Comparison of ENCODE assay signal across 17 mouse cellular contexts in the genomic region with DNA sequence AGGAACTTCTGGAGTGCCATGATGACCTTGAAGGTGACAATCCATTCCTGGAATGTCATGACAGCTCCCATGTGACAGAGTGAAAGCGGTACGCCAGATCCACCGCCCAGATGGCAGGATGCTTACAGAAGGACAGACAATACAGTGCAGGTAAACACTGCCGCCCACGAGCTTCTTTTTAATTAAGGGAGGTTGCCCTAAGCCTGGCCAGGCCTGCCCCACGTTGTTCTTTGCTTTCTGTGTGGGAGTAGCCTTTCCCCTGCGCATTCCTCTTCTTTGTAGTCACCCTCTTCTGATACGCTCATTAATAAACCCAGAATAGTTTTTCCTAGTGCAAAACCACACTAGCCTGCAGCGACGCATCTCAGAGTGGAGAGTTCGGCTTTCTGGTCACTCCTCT. TPM values are rescaled to one million over a fixed set of nuclear protein-coding genes. Genes with fewer than 3 reads are reported as not detected.
DNase-seq lines count a peak whose midpoint lies in the region; ATAC-seq and TF ChIP-seq lines count a peak whose summit lies in the region.
"Had no signal": no experiment of that assay in that cellular context is flagged by ENCODE, and none has a peak within 500 bp of the region (broad histone marks: within the 10 kb centered on the region; RNA-seq: fewer than 3 reads in every experiment).

No protein-coding gene starts in this region.

- H3K4me2 ChIP-seq in heart, embryonic 13.5 days = peak overlapping the region; percentile 17; the same call in 1 of the 2 replicates
- no peak overlapping the region for H3K4me2 ChIP-seq in heart, embryonic 12.5 days
- no peak overlapping the region for H3K4me2 ChIP-seq in kidney, postnatal 0 days (ENCODE audit: low read length)
- H3K4me2 ChIP-seq: forebrain, embryonic 12.5 days; hindbrain, embryonic 15.5 days had no signal

- H3K27ac ChIP-seq in heart, embryonic 13.5 days (replicated peaks) = no peak overlapping the region
- no peak overlapping the region for H3K27ac ChIP-seq in heart, embryonic 12.5 days (ENCODE audit: poor library complexity, severe bottlenecking)
- H3K27ac ChIP-seq in kidney, postnatal 0 days = no peak overlapping the region
- H3K27ac ChIP-seq: embryonic facial prominence, embryonic 10.5 days; forebrain, embryonic 12.5 days; hindbrain, embryonic 15.5 days had no signal

- no peak for ATAC-seq in heart, embryonic 13.5 days (ENCODE audit: extremely low read depth, insufficient number of reproducible peaks, low FRiP score, low TSS enrichment)
- ATAC-seq in heart, embryonic 12.5 days (ENCODE audit: insufficient number of reproducible peaks, low FRiP score) = no peak
- ATAC-seq in kidney, postnatal 0 days (replicated peaks; ENCODE audit: low FRiP score, low read depth) = peak; percentile 52
- ATAC-seq: forebrain, embryonic 16.5 days; intestine, embryonic 16.5 days had no signal

- 57% methylated on average over 11 of the region's 11 CpGs for WGBS in heart, embryonic 13.5 days
- 76% methylated on average over 11 of the region's 11 CpGs for WGBS in heart, embryonic 12.5 days
- 40% methylated on average over 11 of the region's 11 CpGs for WGBS in kidney, postnatal 0 days

- no peaks in the 10 kb centered on the region for H3K27me3 ChIP-seq in heart, embryonic 13.5 days (replicated peaks)
- H3K27me3 ChIP-seq in heart, embryonic 12.5 days (replicated peaks) = no peaks in the 10 kb centered on the region
- H3K27me3 ChIP-seq in kidney, postnatal 0 days (ENCODE audit: insufficient read depth, low read length) = no peaks in the 10 kb centered on the region
- H3K27me3 ChIP-seq: forebrain, embryonic 12.5 days; hindbrain, embryonic 15.5 days had no signal

- peaks cover 20% of the 10 kb centered on the region for H3K4me1 ChIP-seq in heart, embryonic 13.5 days
- 0 out of 2 replicates have a peak, but pooled peaks cover 12% of the 10 kb centered on the region for H3K4me1 ChIP-seq in heart, embryonic 12.5 days (replicated peaks)
- H3K4me1 ChIP-seq in kidney, postnatal 0 days (replicated peaks; ENCODE audit: insufficient read depth, low read length) = no peaks in the 10 kb centered on the region
- H3K4me1 ChIP-seq: hindbrain, embryonic 15.5 days had no signal

- no peaks in the 10 kb centered on the region for H3K9me3 ChIP-seq in heart, embryonic 13.5 days
- H3K9me3 ChIP-seq in heart, embryonic 12.5 days (replicated peaks) = no peaks in the 10 kb centered on the region
- no peaks in the 10 kb centered on the region for H3K9me3 ChIP-seq in kidney, postnatal 0 days (replicated peaks; ENCODE audit: low read length)
- H3K9me3 ChIP-seq: embryonic facial prominence, embryonic 10.5 days; forebrain, embryonic 12.5 days; hindbrain, embryonic 15.5 days had no signal

- DNase-seq in kidney, postnatal 0 days (ENCODE audit: low spot score) = peak; percentile 62
- no peak for DNase-seq in kidney, adult 11 months
- peak; percentile 46 for DNase-seq in 3T3-L1 (ENCODE audit: low read depth, low spot score)
- DNase-seq in NIH3T3 (ENCODE audit: low read depth) = peak; percentile 36
- no peak for DNase-seq in thymus, adult 18-20 months
- DNase-seq: adrenal gland, adult 2 months; adrenal gland, postnatal 25 days; cerebellum, adult 2 months; cerebellum, postnatal 10 days; gastrocnemius, postnatal 10 days had no signal

- 0 out of 2 replicates have a peak overlapping the region, but pooled peaks have one; percentile 3 for H3K9ac ChIP-seq in heart, embryonic 13.5 days
- no peak overlapping the region for H3K9ac ChIP-seq in heart, embryonic 12.5 days
- H3K9ac ChIP-seq in kidney, postnatal 0 days (ENCODE audit: low read depth, low read length) = no peak overlapping the region
- H3K9ac ChIP-seq: forebrain, embryonic 12.5 days; hindbrain, embryonic 15.5 days had no signal

- no peak for TF ChIP-seq CTCF in kidney, postnatal 0 days (IDR thresholded peaks at IDR 0.05; ENCODE audit: low read depth)

- no peak overlapping the region for H3K4me3 ChIP-seq in heart, embryonic 13.5 days
- no peak overlapping the region for H3K4me3 ChIP-seq in heart, embryonic 12.5 days
- H3K4me3 ChIP-seq in kidney, postnatal 0 days (replicated peaks; ENCODE audit: low read depth, low read length) = no peak overlapping the region
- H3K4me3 ChIP-seq: embryonic facial prominence, embryonic 10.5 days; forebrain, embryonic 12.5 days; hindbrain, embryonic 15.5 days had no signal

- no peaks in the 10 kb centered on the region for H3K36me3 ChIP-seq in heart, embryonic 13.5 days
- H3K36me3 ChIP-seq in heart, embryonic 12.5 days = no peaks in the 10 kb centered on the region
- no peaks in the 10 kb centered on the region for H3K36me3 ChIP-seq in kidney, postnatal 0 days (ENCODE audit: insufficient read depth, low read length)
- H3K36me3 ChIP-seq: embryonic facial prominence, embryonic 10.5 days; forebrain, embryonic 12.5 days; hindbrain, embryonic 15.5 days had no signal

RNA-seq across cellular contexts. Expression of gene Irs2, which starts 36.4 kb away (rescaled TPM):
- polyA plus RNA-seq in heart, embryonic 13.5 days (2015; fragmentation: Nextera tagmentation; extraction: Ambion mirVana) = 3.0 and 3.2 TPM in 2 replicates
- polyA plus RNA-seq in heart, embryonic 12.5 days (2016; fragmentation: Nextera tagmentation; extraction: Ambion mirVana) = 6.2 and 7.7 TPM in 2 replicates
- 7.0 and 8.5 TPM in 2 replicates for polyA plus RNA-seq in kidney, postnatal 0 days (2015; fragmentation: Nextera tagmentation; extraction: Ambion mirVana)

Comparison
In these comparisons a context has a peak if more than half of its experiments do, and no peak if none do; other contexts are left out.
1. DNase-seq: peak in kidney, postnatal 0 days (single experiment), 3T3-L1 (single experiment) and NIH3T3 (single experiment); none in kidney, adult 11 months (single experiment) and thymus, adult 18-20 months (0 of 2).